Mouse (Mus musculus) E14TG2a.4 (cell line): ENCODE results near the gene Trappc3l.

Experiments
- CTCF ChIP-seq: conservative IDR thresholded peaks from 2 replicates; pipeline ENCODE4 v1.5.1; 2014; ENCODE audit warnings: low read length
- POU5F1 ChIP-seq: IDR thresholded peaks from 2 replicates; pipeline ENCODE4 v1.6.1; 2014; ENCODE audit warnings: low read length, borderline replicate concordance

- TF ChIP-seq CTCF (no peak), POU5F1 (no peak)
These were observed 73.6 kb downstream of the Trappc3l start for GRCm38 (mm10) chr10:34110863-34111465.
